Mouse (Mus musculus) CH12.LX (cell line): Measurements from ENCODE around the gene Pum1.

Experiments used
- CTCF ChIP-seq, 2 experiments: IDR thresholded peaks in 1 of 2; conservative IDR thresholded peaks in 1 of 2; 2 replicates each; pipeline ENCODE4 v1.5.1; 2011 to 2012; ENCODE audit warnings: low read depth in 2 of 2, low read length in 2 of 2, improper control_type of control experiment in 1 of 2, inconsistent platforms in 1 of 2, mild to moderate bottlenecking in 1 of 2, moderate library complexity in 1 of 2
- MAZ ChIP-seq: IDR thresholded peaks from 2 replicates; pipeline ENCODE4 v1.6.1; 2012; ENCODE audit warnings: low read depth, mild to moderate bottlenecking, inconsistent platforms, low read length, improper control_type of control experiment, moderate library complexity
- MXI1 ChIP-seq: IDR thresholded peaks from 2 replicates; pipeline ENCODE4 v1.6.1; 2011; ENCODE audit warnings: mild to moderate bottlenecking, low read depth, low read length, improper control_type of control experiment
- NELFE ChIP-seq: IDR thresholded peaks from 2 replicates; pipeline ENCODE4 v1.6.1; 2011; ENCODE audit warnings: low read depth, low read length, improper control_type of control experiment
- PAX5 ChIP-seq: IDR thresholded peaks from 2 replicates; pipeline ENCODE4 v1.6.1; 2012; ENCODE audit warnings: low read length, inconsistent platforms, mixed read lengths
- POLR2A ChIP-seq: IDR thresholded peaks from 2 replicates; pipeline ENCODE4 v1.6.1; 2011; ENCODE audit warnings: low read depth, mild to moderate bottlenecking, improper control_type of control experiment, low read length
- SMC3 ChIP-seq: IDR thresholded peaks from 2 replicates; pipeline ENCODE4 v1.6.1; 2011; ENCODE audit warnings: low read depth, low read length, improper control_type of control experiment

GRCm38 (mm10) chr4:130745561-130746306, 82.6 kb downstream of the Pum1 start:
- no peak for TF ChIP-seq POLR2A
- TF ChIP-seq MXI1, result no peak
- TF ChIP-seq NELFE, result no peak
- no peak for TF ChIP-seq PAX5
- no peak for TF ChIP-seq CTCF (conservative IDR thresholded peaks at IDR 0.05 in 1 of 2, IDR thresholded peaks at IDR 0.05 in 1 of 2; ENCODE audit: low read depth in 2 of 2, low read length in 2 of 2)
- no peak for TF ChIP-seq SMC3
- no peak for TF ChIP-seq MAZ
